Mouse (Mus musculus) MEL (cell line): Measurements from ENCODE around the gene Rbms3.

Source experiments
- CTCF ChIP-seq, 3 experiments: IDR thresholded peaks in 2 of 3; conservative IDR thresholded peaks in 1 of 3; 2 replicates each; pipeline ENCODE4 v1.5.1; 2011 to 2012; ENCODE audit warnings: low read length in 3 of 3, low read depth in 2 of 3, mild to moderate bottlenecking in 2 of 3, improper control_type of control experiment in 1 of 3, inconsistent platforms in 1 of 3, mixed read lengths in 1 of 3, moderate library complexity in 1 of 3; ENCODE audit not compliant: control insufficient read depth in 1 of 3, insufficient read depth in 1 of 3, poor library complexity in 1 of 3, severe bottlenecking in 1 of 3
- EP300 ChIP-seq, 2 experiments: IDR thresholded peaks; 2 replicates each; pipeline ENCODE4 v1.6.1; 2011; ENCODE audit warnings: improper control_type of control experiment in 2 of 2, low read length in 2 of 2, low read depth in 1 of 2, mild to moderate bottlenecking in 1 of 2
- MAX ChIP-seq: IDR thresholded peaks from 2 replicates; pipeline ENCODE4 v1.6.1; 2011; ENCODE audit warnings: low read length, improper control_type of control experiment

DNA sequence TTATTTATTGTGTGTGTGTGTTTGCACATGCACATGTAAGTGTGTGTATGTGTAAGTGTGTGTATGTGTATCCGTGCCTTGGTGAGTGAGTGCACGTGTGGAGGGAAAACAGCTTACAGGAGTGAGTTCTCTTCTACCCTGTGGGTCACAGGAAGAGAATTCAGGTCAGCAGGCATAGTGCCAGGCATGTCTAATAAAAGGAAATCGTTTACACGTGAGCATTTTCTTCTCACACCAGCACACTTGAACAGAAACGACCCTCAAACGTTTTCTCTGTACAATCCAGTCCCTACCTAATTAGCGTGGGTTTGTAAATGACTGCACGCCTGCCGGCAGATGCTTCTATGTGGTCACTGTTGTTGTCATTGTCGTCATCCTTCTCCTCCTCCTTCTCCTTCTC lies 701.4 kb downstream of the Rbms3 start:
- TF ChIP-seq CTCF (IDR thresholded peaks at IDR 0.05 in 2 of 3, conservative IDR thresholded peaks at IDR 0.05 in 1 of 3; ENCODE audit: control insufficient read depth in 1 of 3, insufficient read depth in 1 of 3, low read depth in 2 of 3, low read length in 3 of 3, poor library complexity in 1 of 3, severe bottlenecking in 1 of 3) (no peak), MAX (no peak), EP300 (IDR thresholded peaks at IDR 0.05; ENCODE audit: low read depth in 1 of 2, low read length in 2 of 2) (no peak)
